Mouse (Mus musculus): ENCODE results near the gene Susd5. TPM values are rescaled to one million over a fixed set of nuclear protein-coding genes. Genes with fewer than 3 reads are reported as not detected.
"Not testable (repeated sequence)": the region's sequence is repeated elsewhere in the genome, so short reads cannot be mapped to it uniquely, and the experiment has no call there.

Gene Susd5
- polyA plus RNA-seq, 1 experiment from 2014 or later: 23.9 TPM

GRCm38 (mm10) chr9:114122862-114123261 lies 65.9 kb downstream of the Susd5 start:
- not testable (repeated sequence) for H3K9ac ChIP-seq; H3K27ac ChIP-seq; H3K4me2 ChIP-seq; H3K27me3 ChIP-seq; H3K4me3 ChIP-seq; ATAC-seq (ENCODE audit: insufficient number of reproducible peaks, low FRiP score, low TSS enrichment, low read depth); H3K36me3 ChIP-seq; H3K9me3 ChIP-seq; H3K4me1 ChIP-seq

GRCm38 (mm10) chr9:114129273-114129835 lies 72.4 kb downstream of the Susd5 start:
- H3K9me3 ChIP-seq; H3K36me3 ChIP-seq; H3K27me3 ChIP-seq; H3K9ac ChIP-seq; H3K4me1 ChIP-seq; H3K4me2 ChIP-seq; H3K4me3 ChIP-seq; H3K27ac ChIP-seq; ATAC-seq (ENCODE audit: insufficient number of reproducible peaks, low FRiP score, low TSS enrichment, low read depth): not testable (repeated sequence)
- 83% methylated on average over 1 of the region's 1 CpGs for WGBS

Other genes starting within 250 kb of the Susd5 start
- 29.7 and 30.2 TPM in 2 replicates for gene Ubp1, start 126.2 kb upstream of the Susd5 start, polyA plus RNA-seq (2015; fragmentation: Nextera tagmentation; extraction: Ambion mirVana)
- gene Fbxl2, start 10.9 kb upstream of the Susd5 start, polyA plus RNA-seq (2015; fragmentation: Nextera tagmentation; extraction: Ambion mirVana): 4.1 and 4.7 TPM in 2 replicates

Data from limb, embryonic 15.5 days (tissue).